Mouse (Mus musculus) layer of hippocampus, adult 2 months (tissue): Measurements from ENCODE around the gene Gm3573. TPM values are rescaled to one million over a fixed set of nuclear protein-coding genes. Genes with fewer than 3 reads are reported as not detected.
"Not testable (repeated sequence)": the region's sequence is repeated elsewhere in the genome, so short reads cannot be mapped to it uniquely, and the experiment has no call there.

Experiments used
- DNase-seq, 2 experiments: peaks; one replicate each; pipeline ENCODE4 v3.0.0; 2022; ENCODE audit warnings: low spot score in 2 of 2
- H3K27ac ChIP-seq: fragments of 200-600 bp; 2 replicates; pipeline ENCODE4 v1.8.1; 2022
- H3K4me3 ChIP-seq: fragments of 200-600 bp; 2 replicates; pipeline ENCODE4 v1.8.1; 2022; ENCODE audit warnings: mild to moderate bottlenecking
- long read RNA-seq, 2 experiments: library from polyadenylated mRNA; stranded (forward); transcript quantifications; one replicate each; pipeline ENCODE4 v2.0.0; 2021; ENCODE audit warnings: borderline mapping rate in 2 of 2
- total RNA-seq, 2 experiments: library from RNA; stranded (reverse); gene quantifications; 2 replicates each; pipeline ENCODE4 v1.2.3; 2021

Gene Gm3573
- 1 to 10 TPM; 2.0 to 3.0 TPM for total RNA-seq
- long read RNA-seq, experiment 1, partial matches to known transcripts, result 1 of 1 reads
- long read RNA-seq, experiment 1, other reads (novel, unspliced or antisense), result 0 of 1 reads
- long read RNA-seq, experiment 2, result 0 reads

GRCm38 (mm10) chr14:42190691-42191090 is at the start of gene Gm3573:
Gene Gm3573 (minus strand): TSS chr14:42190791.
- not testable (repeated sequence) for H3K27ac ChIP-seq, H3K4me3 ChIP-seq, DNase-seq

GRCm38 (mm10) chr14:42216766-42217537 is 26.4 kb upstream of the Gm3573 start:
- H3K4me3 ChIP-seq, H3K27ac ChIP-seq, DNase-seq: not testable (repeated sequence)

DNA sequence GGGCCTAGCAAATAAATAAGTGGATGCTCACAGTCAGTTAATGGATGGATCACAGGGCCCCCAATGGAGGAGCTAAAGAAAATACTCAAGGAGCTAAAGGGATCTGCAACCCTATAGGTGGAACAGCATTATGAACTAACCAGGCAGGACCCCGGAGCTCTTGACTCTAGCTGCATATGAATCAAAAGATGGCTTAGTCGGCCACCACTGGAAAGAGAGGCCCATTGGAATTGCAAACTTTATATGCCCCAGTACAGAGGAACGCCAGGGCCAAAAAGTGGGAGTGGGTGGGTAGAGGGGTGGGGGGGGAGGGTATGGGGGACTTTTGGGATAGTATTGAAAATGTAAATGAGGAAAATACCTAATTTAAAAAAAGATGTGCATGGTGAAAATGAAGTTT is 6.7 kb downstream of the Gm3573 start:
- not testable (repeated sequence) for H3K4me3 ChIP-seq, H3K27ac ChIP-seq, DNase-seq

DNA sequence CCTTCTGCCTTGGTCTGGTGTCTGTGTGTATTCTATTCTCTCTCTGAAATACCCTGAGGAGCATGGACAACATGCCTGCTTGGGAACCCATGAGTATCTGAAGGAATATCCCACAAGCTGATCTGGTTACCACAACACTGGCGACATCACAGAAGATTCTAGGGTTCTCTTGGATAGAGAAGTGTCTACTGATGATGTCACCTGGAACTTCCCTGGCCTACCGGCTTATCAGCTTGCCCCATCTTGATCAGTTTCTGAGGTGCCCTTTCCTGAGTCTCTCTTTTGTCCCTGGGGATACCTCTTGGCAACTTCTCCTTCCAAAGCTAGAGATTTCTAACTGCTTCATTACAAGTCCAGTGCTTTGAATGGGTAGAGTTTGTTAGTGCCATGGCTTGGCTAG is 28.1 kb downstream of the Gm3573 start, which contains the start of gene Gm17027:
Gene Gm17027 (minus strand): TSS at position 101 of the 400 bp plus-strand sequence.
- DNase-seq, H3K27ac ChIP-seq, H3K4me3 ChIP-seq: not testable (repeated sequence)

Other genes with a start within 250 kb of the Gm3573 start
- not detected for gene 1700024B05Rik, start 246.8 kb downstream of the Gm3573 start, total RNA-seq
- gene Gm6401, start 222.9 kb downstream of the Gm3573 start, total RNA-seq, result not detected
- gene Gm3543, start 207.5 kb downstream of the Gm3573 start, total RNA-seq, result under 1 TPM; 0.88 to 1.00 TPM
- gene Gm7951, start 73.4 kb downstream of the Gm3573 start, total RNA-seq, result not detected
- gene Gm17027, start 28.2 kb downstream of the Gm3573 start, total RNA-seq, result not detected
- not detected for gene Gm17026, start 69.3 kb upstream of the Gm3573 start, total RNA-seq
- gene Gm9611, start 106.6 kb upstream of the Gm3573 start, total RNA-seq, result not detected
- not detected for gene Gm7995, start 119.4 kb upstream of the Gm3573 start, total RNA-seq
- not detected for gene Gm8005, start 248.9 kb upstream of the Gm3573 start, total RNA-seq